Mouse (Mus musculus): ENCODE results near the gene Dhrs13. TPM values are rescaled to one million over a fixed set of nuclear protein-coding genes. Genes with fewer than 3 reads are reported as not detected.

The Dhrs13 gene
- polyA plus RNA-seq, 1 experiment from 2014 or later, result 38.8 TPM

DNA sequence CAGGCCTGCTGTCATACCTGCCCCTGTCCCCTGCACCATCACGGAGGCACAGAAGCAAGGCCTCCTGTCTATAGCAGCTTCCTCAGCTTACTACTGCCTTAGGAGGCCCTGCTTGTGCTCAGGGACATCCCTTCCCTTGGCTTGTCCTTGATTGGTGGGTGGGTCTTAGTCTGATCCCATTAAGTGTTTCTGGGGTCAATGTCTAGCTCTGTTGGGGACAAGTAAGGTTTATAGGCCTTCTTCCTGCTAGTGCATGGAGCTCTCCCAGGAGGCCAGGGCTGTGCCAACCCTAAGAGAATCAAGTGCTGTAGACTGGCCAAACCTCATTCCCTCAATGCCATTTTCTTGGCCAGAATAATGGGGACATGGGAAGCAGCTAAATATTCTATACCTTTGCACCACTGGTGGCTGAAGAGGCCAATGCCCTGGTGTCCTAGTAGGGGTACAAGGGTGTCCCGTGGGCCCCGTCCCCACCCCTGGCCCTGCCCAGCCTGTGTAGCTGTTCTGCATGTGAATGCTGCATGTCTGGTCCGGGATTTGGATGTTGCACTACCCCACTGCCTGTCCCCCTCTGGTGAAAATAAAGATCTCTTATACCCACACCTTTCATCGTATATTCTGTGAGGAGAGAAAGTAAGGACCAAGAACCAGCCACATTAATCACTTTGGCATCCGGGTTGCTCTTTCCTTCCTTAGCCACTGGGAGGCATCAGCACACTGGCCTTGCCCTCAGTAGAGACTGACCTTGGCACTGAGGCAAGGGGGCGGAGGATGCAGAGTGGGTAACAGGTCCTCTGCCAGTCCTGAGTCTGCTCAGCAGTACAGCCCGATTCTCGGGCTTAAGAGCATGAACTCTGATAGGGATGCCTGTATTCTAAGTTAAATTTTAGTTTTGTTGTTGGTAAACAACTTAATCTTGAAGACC is 28.0 kb downstream of the Dhrs13 start:
- DNase-seq (ENCODE audit: low spot score) (peak; percentile 80), ATAC-seq (peak; percentile 70; the same call in 1 of the 2 replicates)
- no peak overlapping the region for H3K27ac ChIP-seq (ENCODE audit: low read depth, low read length)
- no peak overlapping the region for H3K9ac ChIP-seq (ENCODE audit: low read length)
- no peaks in the 10 kb centered on the region for H3K4me1 ChIP-seq (ENCODE audit: control insufficient read depth, insufficient read depth, low read length)
- no peaks in the 10 kb centered on the region for H3K9me3 ChIP-seq (replicated peaks; ENCODE audit: control insufficient read depth, low read length)
- no peaks in the 10 kb centered on the region for H3K27me3 ChIP-seq (replicated peaks; ENCODE audit: control insufficient read depth, insufficient read depth, low read length)
- peaks cover 51% of the 10 kb centered on the region for H3K36me3 ChIP-seq (ENCODE audit: control insufficient read depth, insufficient read depth, low read length)
- 58% methylated on average over 9 of the region's 9 CpGs for WGBS
- no peak overlapping the region for H3K4me2 ChIP-seq (ENCODE audit: low read length)
- no peak overlapping the region for H3K4me3 ChIP-seq (ENCODE audit: low read depth, low read length)

DNA sequence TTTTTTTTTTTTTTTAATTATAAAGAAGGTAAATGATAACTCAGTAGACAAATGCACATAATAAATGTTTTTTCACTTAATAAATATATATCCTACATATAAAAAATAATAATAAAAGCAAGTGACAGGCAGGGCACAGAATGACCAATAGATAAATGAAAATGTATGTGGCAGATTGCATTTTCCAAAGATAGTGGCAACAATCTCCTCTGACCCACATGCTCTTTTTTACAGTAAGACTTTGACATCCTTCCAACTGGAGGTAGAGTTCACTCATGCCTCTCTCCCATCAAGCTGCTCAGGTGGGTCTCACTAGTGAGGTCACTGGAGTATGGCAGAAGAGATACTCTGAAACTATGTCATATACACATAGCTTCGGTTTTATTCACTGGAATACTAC is 30.5 kb downstream of the Dhrs13 start:
- no peaks in the 10 kb centered on the region for H3K27me3 ChIP-seq (replicated peaks; ENCODE audit: control insufficient read depth, insufficient read depth, low read length)
- H3K36me3 ChIP-seq (ENCODE audit: control insufficient read depth, insufficient read depth, low read length), result peaks cover 27% of the 10 kb centered on the region
- no peaks in the 10 kb centered on the region for H3K9me3 ChIP-seq (replicated peaks; ENCODE audit: control insufficient read depth, low read length)
- H3K4me2 ChIP-seq (ENCODE audit: low read length), result no peak overlapping the region
- 96% methylated on average over 1 of the region's 1 CpGs for WGBS
- no peak overlapping the region for H3K4me3 ChIP-seq (ENCODE audit: low read depth, low read length)
- DNase-seq (ENCODE audit: low spot score), result no peak
- H3K4me1 ChIP-seq (ENCODE audit: control insufficient read depth, insufficient read depth, low read length), result no peaks in the 10 kb centered on the region
- no peak overlapping the region for H3K9ac ChIP-seq (ENCODE audit: low read length)
- ATAC-seq, result no peak
- H3K27ac ChIP-seq (ENCODE audit: low read depth, low read length), result no peak overlapping the region

DNA sequence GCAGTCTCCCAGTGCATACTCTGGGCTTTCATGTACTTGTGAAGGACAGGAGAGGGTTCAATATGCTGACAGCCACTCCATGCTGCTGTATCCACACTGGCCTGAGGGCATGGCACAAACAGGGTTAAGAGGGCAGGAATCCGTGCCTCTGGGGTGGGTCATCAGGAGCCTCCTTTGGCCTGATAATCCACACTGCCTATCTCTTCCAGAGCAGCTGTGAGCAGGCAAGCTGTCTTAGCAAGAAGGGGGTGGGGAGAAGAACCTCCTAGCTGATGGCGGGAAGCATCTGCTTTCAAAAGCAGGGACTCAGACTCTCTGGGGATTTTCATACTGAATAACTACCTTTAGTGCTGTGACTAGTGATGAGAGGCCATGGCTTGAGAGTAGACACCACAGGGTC is 33.8 kb downstream of the Dhrs13 start:
- Histone ChIP-seq H3K9me3 (replicated peaks; ENCODE audit: control insufficient read depth, low read length) (no peaks in the 10 kb centered on the region), H3K4me2 (ENCODE audit: low read length) (no peak overlapping the region), H3K36me3 (ENCODE audit: control insufficient read depth, insufficient read depth, low read length) (no peaks in the 10 kb centered on the region), H3K27ac (ENCODE audit: low read depth, low read length) (no peak overlapping the region), H3K4me3 (ENCODE audit: low read depth, low read length) (no peak overlapping the region), H3K9ac (ENCODE audit: low read length) (no peak overlapping the region), H3K27me3 (replicated peaks; ENCODE audit: control insufficient read depth, insufficient read depth, low read length) (no peaks in the 10 kb centered on the region), H3K4me1 (ENCODE audit: control insufficient read depth, insufficient read depth, low read length) (no peaks in the 10 kb centered on the region)
- 50% methylated on average over 2 of the region's 2 CpGs for WGBS
- DNase-seq (ENCODE audit: low spot score) (no peak), ATAC-seq (no peak)

DNA sequence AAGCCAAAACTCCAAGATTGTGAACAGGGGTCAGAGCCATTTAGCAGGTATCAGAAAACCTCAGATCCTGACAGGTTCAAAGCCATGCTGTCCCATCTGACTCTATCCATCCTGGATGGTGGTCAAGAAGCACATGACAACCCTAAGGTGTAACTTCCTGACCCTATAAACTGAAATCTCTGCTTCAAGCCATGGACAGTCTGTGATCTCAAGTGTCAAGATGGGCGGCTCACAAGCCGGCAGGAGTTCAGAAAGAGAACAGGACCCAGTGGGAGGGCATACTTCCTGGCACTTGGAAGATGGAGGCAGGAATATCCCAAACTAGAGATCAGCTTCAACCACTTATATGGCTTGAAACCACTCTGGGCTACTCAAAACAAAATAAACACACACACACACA is 34.6 kb downstream of the Dhrs13 start:
- WGBS, result 63% methylated on average over 2 of the region's 2 CpGs
- no peaks in the 10 kb centered on the region for H3K4me1 ChIP-seq (ENCODE audit: control insufficient read depth, insufficient read depth, low read length)
- no peaks in the 10 kb centered on the region for H3K9me3 ChIP-seq (replicated peaks; ENCODE audit: control insufficient read depth, low read length)
- no peak overlapping the region for H3K9ac ChIP-seq (ENCODE audit: low read length)
- no peak for DNase-seq (ENCODE audit: low spot score)
- ATAC-seq, result no peak
- H3K4me3 ChIP-seq (ENCODE audit: low read depth, low read length), result no peak overlapping the region
- no peak overlapping the region for H3K27ac ChIP-seq (ENCODE audit: low read depth, low read length)
- no peak overlapping the region for H3K4me2 ChIP-seq (ENCODE audit: low read length)
- no peaks in the 10 kb centered on the region for H3K36me3 ChIP-seq (ENCODE audit: control insufficient read depth, insufficient read depth, low read length)
- no peaks in the 10 kb centered on the region for H3K27me3 ChIP-seq (replicated peaks; ENCODE audit: control insufficient read depth, insufficient read depth, low read length)

DNA sequence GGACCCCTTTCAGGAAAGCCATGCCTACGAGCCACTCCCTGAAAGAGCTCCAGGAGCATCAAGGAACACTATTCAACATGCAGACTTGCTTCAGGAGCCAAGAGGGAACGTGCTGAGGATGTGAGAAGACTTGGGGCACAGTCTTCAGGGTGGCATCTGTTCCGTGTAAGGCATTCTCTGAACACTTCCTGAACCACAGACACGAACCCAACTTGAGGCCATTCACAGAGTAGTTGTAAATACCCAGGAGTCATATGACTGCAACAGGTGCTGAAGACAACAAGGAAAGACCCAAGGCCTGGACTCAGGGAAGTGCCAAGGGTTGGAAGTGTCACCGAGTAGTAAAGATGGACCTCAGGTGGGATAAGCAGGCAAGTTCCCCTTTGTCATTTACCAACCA is 35.5 kb downstream of the Dhrs13 start:
- Histone ChIP-seq H3K9ac (ENCODE audit: low read length) (no peak overlapping the region), H3K4me2 (ENCODE audit: low read length) (no peak overlapping the region), H3K27me3 (replicated peaks; ENCODE audit: control insufficient read depth, insufficient read depth, low read length) (no peaks in the 10 kb centered on the region), H3K9me3 (replicated peaks; ENCODE audit: control insufficient read depth, low read length) (no peaks in the 10 kb centered on the region), H3K27ac (ENCODE audit: low read depth, low read length) (no peak overlapping the region), H3K4me1 (ENCODE audit: control insufficient read depth, insufficient read depth, low read length) (no peaks in the 10 kb centered on the region), H3K4me3 (ENCODE audit: low read depth, low read length) (no peak overlapping the region), H3K36me3 (ENCODE audit: control insufficient read depth, insufficient read depth, low read length) (peaks cover 3% of the 10 kb centered on the region)
- WGBS, result 80% methylated on average over 5 of the region's 5 CpGs
- DNase-seq (ENCODE audit: low spot score), result no peak
- no peak for ATAC-seq

DNA sequence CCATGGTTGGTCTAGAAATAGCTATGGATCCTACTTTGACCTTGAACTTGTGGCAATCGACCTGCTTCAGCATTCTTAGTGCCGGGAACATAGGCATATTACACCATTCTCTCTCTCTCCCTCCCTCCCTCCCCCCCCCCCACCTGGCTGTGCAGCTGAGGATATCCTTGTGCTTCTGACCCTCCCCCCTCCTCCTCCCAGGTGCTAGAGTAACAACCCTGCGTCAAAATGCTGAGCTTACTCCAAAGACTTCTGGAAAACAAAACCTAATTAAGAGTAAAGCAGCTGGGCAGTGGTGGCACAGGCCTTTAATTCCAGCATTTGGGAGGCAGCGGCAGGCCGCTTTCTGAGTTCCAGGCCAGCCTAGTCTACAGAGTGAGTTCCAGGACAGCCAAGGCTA is 37.0 kb downstream of the Dhrs13 start:
- Histone ChIP-seq H3K4me1 (ENCODE audit: control insufficient read depth, insufficient read depth, low read length) (no peaks in the 10 kb centered on the region), H3K4me3 (ENCODE audit: low read depth, low read length) (no peak overlapping the region), H3K9me3 (replicated peaks; ENCODE audit: control insufficient read depth, low read length) (no peaks in the 10 kb centered on the region), H3K9ac (ENCODE audit: low read length) (no peak overlapping the region), H3K27ac (ENCODE audit: low read depth, low read length) (no peak overlapping the region), H3K36me3 (ENCODE audit: control insufficient read depth, insufficient read depth, low read length) (peaks cover 18% of the 10 kb centered on the region), H3K4me2 (ENCODE audit: low read length) (no peak overlapping the region), H3K27me3 (replicated peaks; ENCODE audit: control insufficient read depth, insufficient read depth, low read length) (no peaks in the 10 kb centered on the region)
- DNase-seq (ENCODE audit: low spot score) (no peak), ATAC-seq (no peak)
- 78% methylated on average over 5 of the region's 5 CpGs for WGBS

DNA sequence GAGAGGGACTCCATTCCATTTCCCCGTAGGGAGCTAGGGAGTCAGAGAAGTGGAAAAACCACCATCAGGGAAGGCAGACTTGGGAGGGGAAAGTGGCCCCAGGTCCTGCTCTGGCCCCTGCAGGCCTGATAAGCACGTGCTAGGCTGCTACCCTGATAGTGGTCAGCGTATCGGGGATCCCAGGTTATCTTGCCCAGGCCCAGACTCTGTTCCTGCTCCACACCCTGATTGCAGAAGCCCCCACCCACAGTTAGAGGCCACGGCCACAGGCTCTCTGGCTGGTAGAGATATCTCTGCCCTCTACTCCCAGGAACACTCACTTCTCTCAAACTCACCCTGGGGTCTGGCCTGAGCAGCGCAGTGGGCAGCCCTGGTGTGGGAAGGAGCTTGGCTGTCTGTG is 37.6 kb downstream of the Dhrs13 start:
- Histone ChIP-seq H3K9me3 (replicated peaks; ENCODE audit: control insufficient read depth, low read length) (no peaks in the 10 kb centered on the region), H3K36me3 (ENCODE audit: control insufficient read depth, insufficient read depth, low read length) (peaks cover 23% of the 10 kb centered on the region), H3K4me2 (ENCODE audit: low read length) (no peak overlapping the region), H3K27me3 (replicated peaks; ENCODE audit: control insufficient read depth, insufficient read depth, low read length) (no peaks in the 10 kb centered on the region), H3K9ac (ENCODE audit: low read length) (no peak overlapping the region), H3K4me3 (ENCODE audit: low read depth, low read length) (no peak overlapping the region), H3K27ac (ENCODE audit: low read depth, low read length) (no peak overlapping the region), H3K4me1 (ENCODE audit: control insufficient read depth, insufficient read depth, low read length) (no peaks in the 10 kb centered on the region)
- 83% methylated on average over 6 of the region's 6 CpGs for WGBS
- DNase-seq (ENCODE audit: low spot score), result no peak
- ATAC-seq, result no peak

DNA sequence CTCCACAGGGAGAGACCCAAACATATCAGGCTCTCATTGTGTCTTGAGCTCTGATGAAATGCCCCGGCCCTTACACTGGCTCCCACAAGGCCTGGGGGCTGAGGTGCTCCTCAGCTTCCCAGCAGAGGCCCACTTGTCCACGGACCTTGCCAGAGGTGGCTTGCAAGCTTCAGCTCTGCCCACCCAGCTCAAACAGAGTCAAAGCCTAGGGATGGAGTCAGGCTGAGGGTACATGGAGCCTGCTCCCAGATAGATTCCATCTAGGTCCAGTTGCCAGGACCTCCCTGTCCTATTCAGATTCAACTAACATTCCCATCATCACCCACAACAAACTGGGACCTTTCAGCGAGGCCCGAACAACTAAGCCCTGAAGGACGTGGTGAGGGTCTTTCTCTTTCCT is 39.9 kb downstream of the Dhrs13 start:
- Histone ChIP-seq H3K4me2 (ENCODE audit: low read length) (no peak overlapping the region), H3K4me1 (ENCODE audit: control insufficient read depth, insufficient read depth, low read length) (no peaks in the 10 kb centered on the region), H3K36me3 (ENCODE audit: control insufficient read depth, insufficient read depth, low read length) (peaks cover 43% of the 10 kb centered on the region), H3K9ac (ENCODE audit: low read length) (no peak overlapping the region), H3K4me3 (ENCODE audit: low read depth, low read length) (no peak overlapping the region), H3K27me3 (replicated peaks; ENCODE audit: control insufficient read depth, insufficient read depth, low read length) (no peaks in the 10 kb centered on the region), H3K9me3 (replicated peaks; ENCODE audit: control insufficient read depth, low read length) (no peaks in the 10 kb centered on the region), H3K27ac (ENCODE audit: low read depth, low read length) (no peak overlapping the region)
- DNase-seq (ENCODE audit: low spot score) (no peak), ATAC-seq (no peak)
- 86% methylated on average over 5 of the region's 5 CpGs for WGBS

DNA sequence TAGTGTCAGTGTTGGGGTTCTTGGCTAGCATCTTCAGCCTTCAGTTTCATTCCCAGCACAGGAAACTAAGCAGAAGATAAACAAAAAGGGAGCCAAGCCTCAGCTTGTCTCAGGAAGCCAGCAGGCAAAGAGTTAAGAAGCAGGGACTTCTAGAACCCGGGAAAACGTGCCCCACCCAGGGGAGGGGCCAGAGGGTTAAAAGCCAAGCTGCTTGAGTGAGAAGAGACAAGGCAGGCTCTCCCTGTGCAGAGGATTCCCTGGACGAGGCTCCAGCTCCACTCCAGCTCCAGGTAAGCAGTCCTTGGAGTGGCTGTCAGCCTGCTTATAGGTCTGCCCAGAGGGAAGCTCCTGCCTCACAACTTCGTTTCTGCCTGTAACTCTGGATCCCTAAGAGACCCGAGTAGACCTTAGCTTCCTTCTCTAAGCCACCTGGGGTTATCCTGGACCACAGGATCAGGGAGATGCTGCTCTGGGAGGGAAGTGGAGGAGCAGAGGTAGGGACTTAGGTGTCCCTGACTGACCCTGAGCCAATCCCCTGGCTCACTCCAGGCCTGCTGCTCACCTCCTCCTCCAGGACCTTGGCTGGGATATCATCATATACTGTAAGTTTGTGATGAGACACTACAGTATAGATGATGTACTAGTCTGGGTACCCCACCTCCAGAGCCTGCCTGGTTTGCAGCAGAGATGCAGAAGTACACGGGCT is 40.5 kb downstream of the Dhrs13 start:
- H3K36me3 ChIP-seq (ENCODE audit: control insufficient read depth, insufficient read depth, low read length), result peaks cover 47% of the 10 kb centered on the region

More for the DNA sequence above, 40.5 kb downstream of the Dhrs13 start:
- no peaks in the 10 kb centered on the region for H3K27me3 ChIP-seq (replicated peaks; ENCODE audit: control insufficient read depth, insufficient read depth, low read length)
- no peaks in the 10 kb centered on the region for H3K4me1 ChIP-seq (ENCODE audit: control insufficient read depth, insufficient read depth, low read length)
- 34% methylated on average over 6 of the region's 6 CpGs for WGBS
- H3K4me2 ChIP-seq (ENCODE audit: low read length), result no peak overlapping the region
- no peak overlapping the region for H3K4me3 ChIP-seq (ENCODE audit: low read depth, low read length)
- no peak overlapping the region for H3K9ac ChIP-seq (ENCODE audit: low read length)
- ATAC-seq (no peak), DNase-seq (ENCODE audit: low spot score) (no peak)
- H3K9me3 ChIP-seq (replicated peaks; ENCODE audit: control insufficient read depth, low read length), result no peaks in the 10 kb centered on the region
- no peak overlapping the region for H3K27ac ChIP-seq (ENCODE audit: low read depth, low read length)
